Mouse (Mus musculus) mouse trophoblast stem cell (cell line): ENCODE measurements around the gene Rps18.

Source experiments
- in situ Hi-C, 2 experiments: fragments of 300-500 bp; cut with MseI, MboI; formaldehyde crosslinking; loops; 2 replicates in 1 of 2; 3 replicates in 1 of 2; pipeline ENCODE4 v1.15.1; 2025

Gene Rps18

GRCm38 (mm10) chr17:33926207-33926932 is 29.4 kb downstream of the Rps18 start:
- in situ Hi-C loops: no loop called here

GRCm38 (mm10) chr17:33925406-33926116 is 30.2 kb downstream of the Rps18 start:
- in situ Hi-C loops: no loop called here

GRCm38 (mm10) chr17:33924577-33925283 is 31.1 kb downstream of the Rps18 start:
- in situ Hi-C loops: no loop called here

GRCm38 (mm10) chr17:33921361-33921760 is 34.4 kb downstream of the Rps18 start:
- in situ Hi-C loops: no loop called here

GRCm38 (mm10) chr17:33920282-33921097 is 35.3 kb downstream of the Rps18 start:
- in situ Hi-C loops: no loop called here

GRCm38 (mm10) chr17:33919351-33920281 is 36.2 kb downstream of the Rps18 start:
- in situ Hi-C loops: no loop called here

GRCm38 (mm10) chr17:33918293-33919203 is 37.3 kb downstream of the Rps18 start:
- in situ Hi-C loops: no loop called here

- in situ Hi-C loops: no loop called here
Observed at GRCm38 (mm10) chr17:33917656-33918292, 38.0 kb downstream of the Rps18 start.

- in situ Hi-C loops: no loop called here
Observed at GRCm38 (mm10) chr17:33916847-33917655, 38.8 kb downstream of the Rps18 start.

GRCm38 (mm10) chr17:33916294-33916693 is 39.5 kb downstream of the Rps18 start:
- in situ Hi-C loops: no loop called here

GRCm38 (mm10) chr17:33915671-33916250 is 40.0 kb downstream of the Rps18 start, which contains the start of the genes Tapbp and Zbtb22:
Tapbp (plus strand) TSS chr17:33915899.
Zbtb22 (plus strand) TSS chr17:33915904.
- in situ Hi-C loops: no loop called here

- in situ Hi-C loops: no loop called here
Observed at GRCm38 (mm10) chr17:33914969-33915391, 40.8 kb downstream of the Rps18 start.

- in situ Hi-C loops: no loop called here
Observed at GRCm38 (mm10) chr17:33913905-33914304, 41.9 kb downstream of the Rps18 start.

GRCm38 (mm10) chr17:33913264-33913663 is 42.5 kb downstream of the Rps18 start:
- in situ Hi-C loops: no loop called here

GRCm38 (mm10) chr17:33911813-33912414 is 43.9 kb downstream of the Rps18 start:
- in situ Hi-C loops: no loop called here

- in situ Hi-C loops: no loop called here
Observed at GRCm38 (mm10) chr17:33911052-33911812, 44.6 kb downstream of the Rps18 start.
